Mouse (Mus musculus): Measurements from ENCODE around the gene Nemp2. TPM values are rescaled to one million over a fixed set of nuclear protein-coding genes. Genes with fewer than 3 reads are reported as not detected.

Nemp2 gene
- total and polyA plus RNA-seq, 3 experiments: 1.1 to 21.3 (median 13.2) TPM

DNA sequence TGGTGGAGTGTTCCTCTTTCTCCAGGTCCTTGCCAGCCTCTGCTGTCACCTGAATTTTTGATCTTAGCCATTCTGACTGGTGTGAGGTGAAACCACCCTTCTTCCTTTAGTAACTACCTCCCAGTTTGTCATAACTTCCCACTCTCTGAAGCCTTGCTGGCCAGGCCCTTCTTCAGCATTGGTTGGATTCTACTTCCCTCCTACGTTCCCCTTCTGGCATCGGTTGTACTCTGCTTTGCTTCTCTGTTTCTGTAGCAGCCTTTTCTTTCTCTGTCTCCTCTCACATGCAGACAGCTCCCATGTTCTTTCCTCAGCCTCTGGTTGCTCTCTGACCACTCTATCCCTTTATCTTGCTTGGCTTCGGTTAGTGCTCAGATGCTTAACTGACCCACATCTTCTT, 29.0 kb upstream of the Nemp2 start:
- no peak for ATAC-seq (ENCODE audit: extremely low read depth, insufficient number of reproducible peaks, low FRiP score, poor library complexity, severe bottlenecking)
- no peak overlapping the region for H3K4me3 ChIP-seq (ENCODE audit: low read depth, low read length)
- no peak for TF ChIP-seq TAL1 (conservative IDR thresholded peaks at IDR 0.05; ENCODE audit: low read depth, low read length)
- H3K9me3 ChIP-seq (replicated peaks): no peaks in the 10 kb centered on the region
- peaks cover 35% of the 10 kb centered on the region for H3K4me1 ChIP-seq (ENCODE audit: insufficient read depth, low read depth, low read length)
- no peaks in the 10 kb centered on the region for H3K27me3 ChIP-seq (ENCODE audit: insufficient read depth, low read length)
- no peak for DNase-seq (ENCODE audit: low spot score)
- H3K36me3 ChIP-seq (replicated peaks): no peaks in the 10 kb centered on the region

DNA sequence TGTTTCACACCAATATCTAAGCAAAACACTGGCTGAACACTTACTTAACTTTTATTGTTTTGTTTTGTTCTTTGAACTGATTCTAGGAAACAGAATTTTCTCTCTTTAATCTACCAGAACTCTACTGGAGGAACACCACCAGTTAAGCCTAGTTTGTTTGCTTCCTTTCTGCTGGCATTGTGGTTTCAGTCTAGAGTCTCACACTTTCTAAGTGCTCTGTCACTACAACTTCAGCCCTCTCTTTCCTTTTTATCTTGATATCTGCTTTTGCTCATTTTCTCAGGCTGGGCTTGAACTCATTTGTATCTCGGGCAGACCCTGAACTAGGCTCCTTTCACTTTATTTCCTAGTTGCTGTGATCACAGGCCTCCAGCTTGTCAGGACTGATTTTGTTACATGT, 22.8 kb upstream of the Nemp2 start:
- H3K27me3 ChIP-seq (ENCODE audit: insufficient read depth, low read length): no peaks in the 10 kb centered on the region
- H3K4me1 ChIP-seq (ENCODE audit: insufficient read depth, low read depth, low read length): no peaks in the 10 kb centered on the region
- H3K4me3 ChIP-seq (ENCODE audit: low read depth, low read length): no peak overlapping the region
- ATAC-seq (ENCODE audit: extremely low read depth, insufficient number of reproducible peaks, low FRiP score, poor library complexity, severe bottlenecking): no peak
- no peaks in the 10 kb centered on the region for H3K36me3 ChIP-seq (replicated peaks)
- H3K9me3 ChIP-seq (replicated peaks): peaks cover 2% of the 10 kb centered on the region; the same call in 1 of the 2 replicates
- TF ChIP-seq TAL1 (conservative IDR thresholded peaks at IDR 0.05; ENCODE audit: low read depth, low read length): no peak
- DNase-seq (ENCODE audit: low spot score): no peak

- H3K4me1 ChIP-seq (ENCODE audit: insufficient read depth, low read depth, low read length): no peaks in the 10 kb centered on the region
- no peak for TF ChIP-seq CTCF (IDR thresholded peaks at IDR 0.05; ENCODE audit: low read depth, low read length)
- no peak for TF ChIP-seq POLR2AphosphoS5 (IDR thresholded peaks at IDR 0.05; ENCODE audit: insufficient replicate concordance, low read depth, low read length)
- no peak for TF ChIP-seq GATA2 (IDR thresholded peaks at IDR 0.05; ENCODE audit: borderline replicate concordance, low read depth, low read length)
- TF ChIP-seq GATA1 (IDR thresholded peaks at IDR 0.05; ENCODE audit: borderline replicate concordance, low read length): no peak
- TF ChIP-seq TAL1 (conservative IDR thresholded peaks at IDR 0.05; ENCODE audit: low read depth, low read length): no peak
- no peaks in the 10 kb centered on the region for H3K27me3 ChIP-seq (ENCODE audit: insufficient read depth, low read length)
- DNase-seq (ENCODE audit: low spot score) (no peak), ATAC-seq (ENCODE audit: extremely low read depth, insufficient number of reproducible peaks, low FRiP score, poor library complexity, severe bottlenecking) (no peak)
- no peak overlapping the region for H3K4me3 ChIP-seq (ENCODE audit: low read depth, low read length)
- no peaks in the 10 kb centered on the region for H3K36me3 ChIP-seq (replicated peaks)
- H3K9me3 ChIP-seq (replicated peaks): peaks cover 2% of the 10 kb centered on the region; the same call in 1 of the 2 replicates
These were observed 22.0 kb upstream of the Nemp2 start for GRCm38 (mm10) chr1:52608486-52608885.

GRCm38 (mm10) chr1:52618217-52618616, 12.3 kb upstream of the Nemp2 start:
- ATAC-seq (ENCODE audit: extremely low read depth, insufficient number of reproducible peaks, low FRiP score, poor library complexity, severe bottlenecking) (no peak), DNase-seq (ENCODE audit: low spot score) (no peak)
- H3K27me3 ChIP-seq (ENCODE audit: insufficient read depth, low read length): 0 out of 2 replicates have a peak, but pooled peaks cover 2% of the 10 kb centered on the region
- H3K9me3 ChIP-seq (replicated peaks): peaks cover 2% of the 10 kb centered on the region; the same call in 1 of the 2 replicates
- H3K4me3 ChIP-seq (ENCODE audit: low read depth, low read length): no peak overlapping the region
- H3K36me3 ChIP-seq (replicated peaks): no peaks in the 10 kb centered on the region
- H3K4me1 ChIP-seq (ENCODE audit: insufficient read depth, low read depth, low read length): no peaks in the 10 kb centered on the region
- no peak for TF ChIP-seq TAL1 (conservative IDR thresholded peaks at IDR 0.05; ENCODE audit: low read depth, low read length)
- TF ChIP-seq CTCF (IDR thresholded peaks at IDR 0.05; ENCODE audit: low read depth, low read length): no peak
- no peak for TF ChIP-seq POLR2AphosphoS5 (IDR thresholded peaks at IDR 0.05; ENCODE audit: insufficient replicate concordance, low read depth, low read length)
- TF ChIP-seq GATA2 (IDR thresholded peaks at IDR 0.05; ENCODE audit: borderline replicate concordance, low read depth, low read length): no peak
- no peak for TF ChIP-seq GATA1 (IDR thresholded peaks at IDR 0.05; ENCODE audit: borderline replicate concordance, low read length)

GRCm38 (mm10) chr1:52620442-52620841, 10.1 kb upstream of the Nemp2 start:
- H3K36me3 ChIP-seq (replicated peaks): no peaks in the 10 kb centered on the region
- peaks cover 3% of the 10 kb centered on the region; the same call in 1 of the 2 replicates for H3K4me1 ChIP-seq (ENCODE audit: insufficient read depth, low read depth, low read length)
- H3K27me3 ChIP-seq (ENCODE audit: insufficient read depth, low read length): 0 out of 2 replicates have a peak, but pooled peaks cover 2% of the 10 kb centered on the region
- ATAC-seq (ENCODE audit: extremely low read depth, insufficient number of reproducible peaks, low FRiP score, poor library complexity, severe bottlenecking) (no peak), DNase-seq (ENCODE audit: low spot score) (no peak)
- no peak overlapping the region for H3K4me3 ChIP-seq (ENCODE audit: low read depth, low read length)
- TF ChIP-seq GATA2 (IDR thresholded peaks at IDR 0.05; ENCODE audit: borderline replicate concordance, low read depth, low read length) (no peak), POLR2AphosphoS5 (IDR thresholded peaks at IDR 0.05; ENCODE audit: insufficient replicate concordance, low read depth, low read length) (no peak), TAL1 (conservative IDR thresholded peaks at IDR 0.05; ENCODE audit: low read depth, low read length) (no peak)
- H3K9me3 ChIP-seq (replicated peaks): peaks cover 2% of the 10 kb centered on the region; the same call in 1 of the 2 replicates

DNA sequence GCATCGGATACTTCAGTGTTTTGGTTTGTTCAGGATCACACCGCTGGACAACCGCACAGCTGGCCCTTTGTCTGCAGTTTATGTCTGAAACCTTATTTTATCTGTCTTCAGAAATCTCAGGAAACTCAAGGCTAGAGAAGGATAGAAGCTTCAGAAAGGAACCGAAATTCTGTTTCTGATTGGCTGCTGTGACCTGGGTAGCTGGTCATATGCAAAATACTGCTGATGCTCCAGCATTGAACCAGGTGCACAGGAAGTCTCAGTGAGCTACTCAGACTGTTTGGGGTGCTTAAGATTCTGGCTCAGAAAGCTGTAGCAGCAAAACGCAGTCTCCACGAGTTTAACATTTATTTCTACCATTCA, 415 bp downstream of the Nemp2 start:
- peak; percentile 71 for DNase-seq (ENCODE audit: low spot score)
- no peak for TF ChIP-seq CTCF (IDR thresholded peaks at IDR 0.05; ENCODE audit: low read depth, low read length)
- TF ChIP-seq TAL1 (conservative IDR thresholded peaks at IDR 0.05; ENCODE audit: low read depth, low read length): no peak
- TF ChIP-seq POLR2AphosphoS5 (IDR thresholded peaks at IDR 0.05; ENCODE audit: insufficient replicate concordance, low read depth, low read length): no peak
- TF ChIP-seq GATA1 (IDR thresholded peaks at IDR 0.05; ENCODE audit: borderline replicate concordance, low read length): no peak
- TF ChIP-seq GATA2 (IDR thresholded peaks at IDR 0.05; ENCODE audit: borderline replicate concordance, low read depth, low read length): no peak
- peaks cover 18% of the 10 kb centered on the region for H3K4me1 ChIP-seq (ENCODE audit: insufficient read depth, low read depth, low read length)
- peak overlapping the region; percentile 84 for H3K4me3 ChIP-seq (ENCODE audit: low read depth, low read length)
- no peaks in the 10 kb centered on the region for H3K9me3 ChIP-seq (replicated peaks)
- peaks cover 17% of the 10 kb centered on the region for H3K36me3 ChIP-seq (replicated peaks)
- H3K27me3 ChIP-seq (ENCODE audit: insufficient read depth, low read length): no peaks in the 10 kb centered on the region
- peak; percentile 37 for ATAC-seq (ENCODE audit: extremely low read depth, insufficient number of reproducible peaks, low FRiP score, poor library complexity, severe bottlenecking)

DNA sequence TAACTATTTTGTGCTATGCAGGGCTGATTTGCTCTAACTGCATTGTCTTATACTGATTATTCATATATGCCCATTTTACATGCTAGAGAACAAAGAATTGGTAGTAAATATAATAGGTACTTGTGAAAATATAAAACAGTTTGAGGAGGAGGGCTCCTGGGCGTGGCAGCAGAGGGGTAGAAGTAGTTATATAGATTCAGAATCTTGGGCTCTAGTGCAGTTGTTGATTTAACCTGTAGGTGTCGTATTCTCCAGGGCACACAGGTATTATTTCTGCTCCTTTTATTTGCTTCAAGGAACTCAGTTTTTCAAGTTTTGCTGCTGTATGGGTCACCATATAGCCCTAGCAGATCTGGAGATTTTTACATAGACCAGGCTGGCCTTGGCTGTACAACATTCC, 1.1 kb downstream of the Nemp2 start:
- H3K4me3 ChIP-seq (ENCODE audit: low read depth, low read length): peak overlapping the region; percentile 84; the same call in 1 of the 2 replicates
- DNase-seq (ENCODE audit: low spot score): peak; percentile 25
- TF ChIP-seq GATA2 (IDR thresholded peaks at IDR 0.05; ENCODE audit: borderline replicate concordance, low read depth, low read length): no peak
- no peak for TF ChIP-seq POLR2AphosphoS5 (IDR thresholded peaks at IDR 0.05; ENCODE audit: insufficient replicate concordance, low read depth, low read length)
- TF ChIP-seq CTCF (IDR thresholded peaks at IDR 0.05; ENCODE audit: low read depth, low read length): peak; percentile 19; the same call in 1 of the 2 replicates

More for the DNA sequence above, 1.1 kb downstream of the Nemp2 start:
- H3K4me1 ChIP-seq (ENCODE audit: insufficient read depth, low read depth, low read length): peaks cover 18% of the 10 kb centered on the region
- no peaks in the 10 kb centered on the region for H3K27me3 ChIP-seq (ENCODE audit: insufficient read depth, low read length)
- H3K9me3 ChIP-seq (replicated peaks): no peaks in the 10 kb centered on the region
- H3K36me3 ChIP-seq (replicated peaks): peaks cover 19% of the 10 kb centered on the region
- no peak for ATAC-seq (ENCODE audit: extremely low read depth, insufficient number of reproducible peaks, low FRiP score, poor library complexity, severe bottlenecking)
